Mouse (Mus musculus) T-helper 1 cell (primary cell): ENCODE results near the gene Aox1.

Experiments
- in situ Hi-C: fragments of 300-600 bp; cut with MboI, MseI; formaldehyde crosslinking; loops from one replicate; pipeline ENCODE4 v1.15.1; 2025; ENCODE audit warnings: high pct_unique_total_duplicates

The Aox1 gene

DNA sequence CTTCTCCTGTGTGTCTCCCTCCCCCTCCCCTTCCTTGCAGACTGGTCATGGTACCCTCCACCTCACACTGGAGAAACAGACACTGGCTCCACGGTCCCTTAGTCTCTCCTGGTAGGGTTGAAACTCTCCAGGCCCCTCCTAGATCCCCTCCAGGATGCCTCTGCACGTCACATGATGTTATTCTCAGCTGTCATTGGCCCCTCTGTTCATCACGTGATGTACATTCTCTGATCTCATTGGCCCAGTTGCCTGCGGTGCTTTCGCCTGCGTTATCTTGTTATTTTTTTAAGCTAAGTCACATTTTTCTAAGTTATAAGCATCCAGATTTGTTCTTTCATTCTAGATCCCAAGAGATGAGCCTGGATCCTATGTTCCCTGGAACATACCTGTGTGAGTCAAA, 76.0 kb downstream of the Aox1 start:
- in situ Hi-C loops: no loop called here

DNA sequence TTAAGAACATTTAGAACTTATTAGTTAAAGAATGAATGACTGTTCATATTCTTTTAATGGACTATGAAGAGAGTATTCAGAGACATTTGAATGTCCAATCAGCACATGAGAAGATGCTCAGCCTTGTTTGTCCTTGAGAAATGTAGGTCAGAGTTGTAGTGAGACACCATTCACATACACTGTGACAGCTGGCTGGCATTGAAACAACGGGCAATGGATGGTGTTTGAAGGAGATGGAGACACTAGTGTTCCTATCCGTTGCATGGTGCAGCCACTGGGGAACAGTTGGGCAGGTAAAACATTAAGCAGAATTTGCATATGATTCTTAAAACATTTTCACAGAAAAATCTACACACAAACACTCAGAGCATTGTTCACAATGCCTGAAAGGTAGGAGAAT, 77.3 kb downstream of the Aox1 start:
- in situ Hi-C loops: no loop called here

DNA sequence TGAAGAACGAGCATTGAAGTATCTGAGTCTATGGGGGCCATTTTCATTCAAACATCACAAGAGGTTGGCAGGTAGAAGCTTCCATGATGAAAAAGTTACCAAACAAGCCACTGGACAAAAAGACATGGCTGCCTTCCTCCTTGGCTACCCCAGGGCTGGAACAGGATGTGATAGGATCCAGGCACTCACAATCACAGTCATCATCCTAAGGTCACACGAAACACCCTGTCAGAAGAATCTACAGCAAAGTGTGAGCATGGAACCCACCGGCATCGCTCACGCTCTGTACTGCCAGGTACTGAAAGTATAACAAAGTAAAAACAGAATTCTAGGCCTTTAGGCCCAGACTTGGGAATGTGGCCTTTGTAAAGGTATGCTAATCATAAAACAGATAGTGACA, 80.5 kb downstream of the Aox1 start:
- in situ Hi-C loops: no loop called here

DNA sequence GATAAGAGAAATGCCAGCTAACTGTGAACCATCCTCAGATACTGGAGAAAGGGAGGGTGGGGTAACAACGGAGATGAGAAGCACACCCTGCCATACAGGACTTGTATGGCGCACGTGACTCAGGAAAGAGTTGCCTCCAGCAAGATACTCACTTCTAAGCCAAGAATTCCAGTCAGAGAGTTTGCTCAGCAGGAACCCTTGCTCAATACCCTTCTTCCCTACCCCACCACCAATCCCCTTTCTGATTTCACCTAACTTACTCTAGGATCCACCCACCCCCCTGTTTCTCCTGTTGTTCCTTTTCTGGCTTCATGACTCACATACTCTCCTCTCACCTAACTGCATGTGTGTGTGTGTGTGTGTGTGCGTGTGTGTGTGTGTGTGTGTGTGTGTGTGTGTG, 81.6 kb downstream of the Aox1 start:
- in situ Hi-C loops: no loop called here

DNA sequence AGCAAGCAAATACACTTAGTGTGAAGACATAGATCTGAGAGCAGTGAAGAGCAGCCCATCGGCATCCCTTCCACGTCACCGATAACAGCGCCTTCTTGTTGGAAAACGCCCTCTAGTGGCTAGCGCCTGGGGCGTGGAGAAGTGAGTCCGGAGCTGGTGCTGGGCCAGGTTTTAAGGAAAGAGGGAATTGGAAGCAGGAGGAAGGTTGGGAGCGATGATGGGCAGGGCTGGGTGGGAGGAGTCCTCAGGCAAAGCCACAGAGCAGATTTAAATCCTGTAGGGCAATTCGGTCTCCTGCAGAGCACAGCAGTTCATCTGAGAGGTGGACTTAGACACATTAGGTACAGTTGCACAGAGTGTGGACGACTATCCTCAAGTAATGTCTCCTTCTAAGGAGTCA, 83.1 kb downstream of the Aox1 start, which contains the start of gene Aox3:
Gene Aox3 (plus strand): TSS at position 251 of the 400 bp plus-strand sequence.
- in situ Hi-C loops: no loop called here

DNA sequence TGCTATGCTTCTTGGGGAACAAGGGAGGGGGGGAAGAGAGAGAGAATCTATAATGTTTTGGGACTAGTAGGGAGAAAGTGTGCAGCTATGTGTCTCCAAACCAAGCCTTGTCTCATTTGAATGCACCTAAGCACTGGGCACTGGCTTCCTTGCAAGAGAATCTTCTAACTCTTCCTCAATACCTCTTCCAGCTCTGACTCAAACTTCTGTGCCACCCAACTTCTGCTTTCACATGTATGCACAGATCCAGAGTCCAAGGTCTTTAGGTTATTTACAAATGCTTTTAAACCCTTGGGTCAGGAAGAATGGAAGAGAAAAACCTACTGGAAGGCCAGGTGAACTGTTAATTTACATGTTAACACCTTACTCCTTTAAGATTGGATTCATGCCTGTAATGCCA, 83.7 kb downstream of the Aox1 start:
- in situ Hi-C loops: no loop called here

DNA sequence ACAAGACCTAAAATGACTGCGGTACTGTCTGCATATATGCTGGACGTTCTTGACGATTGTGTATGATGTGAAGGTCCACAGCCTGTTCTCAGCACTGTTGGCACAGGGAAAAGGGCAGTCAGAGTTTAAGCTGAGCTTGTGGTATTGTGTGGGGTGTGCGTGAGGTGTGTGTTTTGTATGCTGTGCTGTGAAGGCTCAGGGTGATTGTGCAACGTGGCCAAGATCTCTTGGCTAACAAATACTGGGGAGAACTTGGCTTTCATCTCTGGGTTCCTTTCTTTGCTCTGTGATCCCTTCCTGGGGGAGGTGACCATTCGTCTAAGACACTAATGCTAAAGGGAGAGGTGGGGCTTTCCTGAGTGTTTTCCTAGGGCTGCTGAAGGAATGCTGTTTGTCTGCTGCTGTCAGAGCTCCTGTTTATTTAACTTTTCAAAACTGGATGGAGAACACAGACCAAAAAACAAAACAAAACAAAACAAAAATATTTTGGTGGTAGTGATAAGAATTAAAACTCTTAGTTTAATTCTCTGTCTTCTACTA, 84.4 kb downstream of the Aox1 start:
- in situ Hi-C loops: no loop called here

DNA sequence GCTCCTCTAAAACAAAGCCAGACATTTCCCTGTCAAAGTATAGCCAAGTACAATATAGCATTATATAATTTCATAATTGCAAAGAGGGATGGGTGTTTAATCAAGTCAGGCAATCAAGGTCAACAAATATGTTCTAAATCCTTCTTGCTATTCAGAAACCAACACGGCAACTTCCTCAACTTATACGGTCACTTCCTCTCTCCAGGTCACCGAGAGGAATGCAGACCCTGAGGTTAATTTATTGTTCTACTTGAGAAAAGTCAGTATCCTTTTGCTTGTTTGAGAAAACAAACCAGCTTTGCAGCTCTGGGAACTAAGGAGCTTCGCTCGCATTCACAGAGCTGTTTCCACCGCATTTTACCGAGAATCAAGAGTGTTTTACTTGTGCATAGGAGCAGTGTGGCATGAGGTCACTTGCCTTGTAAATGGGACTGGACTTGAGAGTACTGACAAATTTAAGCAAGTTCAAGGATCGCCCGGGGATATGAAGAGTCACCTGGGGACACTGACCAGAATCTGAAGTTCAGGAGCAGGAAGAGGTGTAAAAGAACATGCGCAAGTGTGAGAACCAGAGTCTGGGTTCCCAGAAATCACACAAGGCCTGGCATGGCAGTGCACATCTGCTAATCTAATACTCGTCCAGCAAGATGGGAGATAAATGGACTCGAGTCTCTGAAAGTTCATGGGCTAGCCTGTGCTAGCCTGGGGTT, 85.1 kb downstream of the Aox1 start:
- in situ Hi-C loops: no loop called here

DNA sequence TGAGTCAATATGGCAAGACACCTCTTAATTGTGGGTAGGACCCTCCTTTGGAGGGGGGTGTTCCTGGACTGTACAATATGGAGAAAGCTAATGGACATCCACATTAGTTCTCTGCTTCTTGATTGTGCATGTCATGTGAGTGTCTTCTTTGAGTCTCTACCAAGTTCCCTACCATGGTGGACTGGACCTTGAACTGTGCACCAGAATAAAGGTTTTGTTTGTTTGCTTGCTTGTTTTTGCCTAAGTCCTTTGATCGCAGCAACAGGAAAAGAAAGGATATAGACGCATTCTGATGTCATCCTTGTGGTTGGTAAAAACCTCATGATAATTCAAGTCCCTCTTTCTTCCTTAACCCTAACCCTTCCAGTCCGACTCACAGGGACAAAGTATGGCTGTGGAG, 88.5 kb downstream of the Aox1 start:
- in situ Hi-C loops: no loop called here

DNA sequence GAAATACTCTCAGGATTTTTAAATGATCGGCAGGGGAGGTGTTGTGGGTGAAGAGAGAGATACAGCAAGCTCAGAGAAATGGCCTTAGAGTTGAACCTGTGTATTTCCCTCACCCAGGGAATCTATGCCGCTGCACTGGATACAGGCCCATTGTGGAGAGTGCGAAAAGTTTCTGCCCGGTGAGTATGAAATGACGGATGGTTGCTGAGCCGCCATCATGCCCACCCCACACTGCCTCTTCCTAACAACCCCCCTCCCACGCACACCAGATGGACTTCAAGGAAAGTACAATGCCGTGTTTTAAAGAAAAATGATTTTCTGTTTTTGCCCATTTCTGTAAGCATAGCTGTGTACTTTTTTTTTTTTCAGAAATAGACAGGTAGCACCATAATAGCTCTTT, 95.2 kb downstream of the Aox1 start:
- in situ Hi-C loops: no loop called here

DNA sequence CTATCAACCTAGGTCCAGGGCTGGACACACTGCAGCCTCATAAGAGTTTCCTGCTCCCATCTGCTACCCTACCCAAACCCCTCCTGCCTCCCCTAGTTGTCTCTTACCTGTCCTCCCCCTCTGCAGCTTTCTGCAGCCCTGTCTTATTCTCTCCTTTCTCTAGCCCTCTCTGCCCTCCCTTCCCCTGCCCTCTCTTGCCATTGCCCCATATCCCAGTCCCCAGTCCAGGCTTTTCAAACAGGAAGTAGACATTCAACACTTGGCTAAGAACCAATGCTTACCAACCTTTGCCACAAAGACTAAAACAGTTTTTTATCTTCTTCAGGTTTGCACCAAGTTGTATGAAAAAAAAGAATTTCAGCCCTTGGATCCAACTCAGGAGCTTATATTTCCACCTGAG, 108.2 kb downstream of the Aox1 start:
- in situ Hi-C loops: no loop called here

DNA sequence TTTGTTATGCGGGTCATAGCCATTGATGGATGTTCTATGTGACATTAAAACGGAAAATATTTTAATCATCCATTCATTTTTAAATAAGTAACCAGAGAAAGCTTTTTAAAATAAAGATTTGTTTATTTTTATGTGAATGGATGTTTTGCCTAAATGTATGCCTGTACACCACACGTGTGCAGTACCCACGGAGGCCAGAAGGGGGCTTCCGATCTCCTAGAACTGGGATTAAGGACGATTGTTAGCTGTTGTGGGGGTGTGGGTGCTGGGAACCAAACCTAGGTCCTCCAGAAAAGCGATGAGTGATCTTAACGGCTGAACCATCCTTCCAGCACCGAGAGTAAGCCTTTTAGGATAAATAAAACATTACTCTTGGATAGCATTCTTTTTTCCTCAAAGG, 109.3 kb downstream of the Aox1 start:
- in situ Hi-C loops: no loop called here

DNA sequence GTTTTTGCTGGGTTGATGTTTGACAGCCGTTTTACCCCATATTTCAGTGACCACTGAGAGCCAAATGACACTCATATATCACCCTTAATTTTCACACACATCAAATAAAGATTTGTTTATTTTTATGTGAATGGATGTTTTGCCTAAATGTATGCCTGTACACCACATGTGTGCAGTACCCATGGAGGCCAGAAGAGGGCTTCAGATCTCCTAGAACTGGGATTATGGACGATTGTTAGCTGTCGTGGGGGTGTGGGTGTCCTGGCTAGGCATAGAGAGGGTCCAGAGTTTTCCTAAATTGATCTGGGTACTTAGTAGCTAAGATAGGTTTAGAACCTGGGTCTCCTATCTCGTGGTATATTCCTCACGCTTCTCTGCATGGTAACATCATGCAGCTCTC, 110.9 kb downstream of the Aox1 start:
- in situ Hi-C loops: no loop called here

DNA sequence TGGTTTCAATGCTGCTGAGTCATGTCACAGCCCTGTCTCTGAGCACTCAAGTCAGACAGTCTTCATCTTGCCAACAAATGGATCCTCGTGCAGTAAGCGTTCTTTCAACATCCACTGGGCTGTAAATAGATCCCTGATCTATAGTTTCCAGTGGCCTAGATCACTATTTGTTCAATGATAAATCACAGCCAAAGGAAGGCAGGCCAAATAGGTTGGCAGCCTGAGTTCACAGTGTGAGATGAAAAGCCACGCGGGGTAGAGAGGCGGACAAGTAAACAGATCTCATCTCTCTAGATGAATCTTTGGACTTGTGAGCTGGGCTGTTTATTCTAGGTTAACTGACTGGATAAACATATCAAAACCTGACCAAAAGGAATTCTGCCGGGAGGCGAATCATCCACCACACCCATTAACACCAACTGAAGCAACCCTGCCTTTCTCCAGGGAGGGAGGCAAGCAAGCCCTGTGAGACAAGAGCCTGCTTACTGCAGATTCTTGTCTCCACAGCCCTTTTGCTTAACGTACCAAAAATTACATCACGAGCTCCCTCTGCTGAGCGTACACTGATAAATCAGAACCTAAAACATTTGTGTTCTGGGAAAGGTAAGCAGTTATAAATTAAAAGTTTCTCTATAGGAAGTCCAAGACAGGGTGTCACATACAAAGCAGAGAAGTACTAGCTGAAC, 114.8 kb downstream of the Aox1 start:
- in situ Hi-C loops: no loop called here

DNA sequence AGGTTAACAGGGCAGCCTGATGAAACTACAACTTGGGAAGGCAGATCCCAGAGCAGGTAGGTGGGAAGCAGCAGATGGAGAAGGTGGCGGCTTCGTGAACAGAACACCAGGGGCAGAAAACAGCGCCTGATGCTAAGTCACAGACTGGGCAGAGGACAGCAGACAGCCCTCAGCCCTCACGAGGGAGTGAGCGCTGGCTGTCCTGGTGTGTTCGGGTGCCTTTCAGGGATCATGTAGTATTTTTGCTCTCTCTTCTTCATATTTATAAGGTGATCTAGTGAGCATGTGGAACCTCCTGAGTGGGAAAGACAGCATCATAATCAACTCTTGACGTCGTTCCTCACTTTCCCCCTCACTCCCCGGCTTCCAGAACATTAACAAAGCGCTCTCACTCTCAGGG, 116.3 kb downstream of the Aox1 start:
- in situ Hi-C loops: no loop called here

DNA sequence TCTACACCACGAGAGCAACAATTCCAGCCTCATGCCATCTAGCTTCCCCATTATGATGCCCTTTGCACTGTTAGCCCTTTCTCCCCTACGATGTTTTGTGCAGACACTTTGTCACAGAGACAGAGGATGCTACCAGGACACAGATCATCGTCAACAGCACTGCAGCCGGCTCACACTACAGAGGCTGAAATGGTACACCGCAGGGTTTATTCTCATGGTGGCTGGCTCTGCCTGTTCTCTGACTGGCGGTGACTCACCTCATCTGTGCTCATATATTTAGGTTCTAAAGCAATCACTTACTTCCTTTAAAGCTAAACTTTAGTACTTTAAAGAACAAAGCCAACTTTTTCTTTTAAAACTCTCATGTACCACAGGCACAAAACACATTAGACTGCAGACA, 118.0 kb downstream of the Aox1 start:
- in situ Hi-C loops: no loop called here

DNA sequence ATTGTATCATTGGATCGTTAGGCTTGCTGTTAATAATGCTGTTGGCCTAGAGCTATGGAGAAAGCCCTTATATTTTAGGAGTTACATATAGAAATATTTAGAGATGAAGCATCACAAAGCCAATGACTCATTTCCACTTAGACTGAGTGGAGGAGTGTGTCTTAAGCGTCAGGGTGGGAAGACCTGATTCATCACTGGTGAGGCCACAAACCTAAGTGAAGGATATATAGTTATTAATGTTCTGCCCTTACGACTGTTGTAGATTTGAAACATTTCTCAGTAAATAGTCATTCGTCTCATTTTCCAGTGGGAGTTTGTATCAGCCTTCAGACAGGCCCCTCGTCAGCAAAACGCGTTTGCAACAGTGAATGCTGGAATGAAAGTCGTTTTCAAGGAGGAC, 122.5 kb downstream of the Aox1 start:
- in situ Hi-C loops: loop anchor here (10.0 kb wide), 1 partner anchor 123 kb away; the partner anchor contains the start of gene Aox2
